Mouse (Mus musculus): ENCODE results near the gene Rhd. TPM values are rescaled to one million over a fixed set of nuclear protein-coding genes. Genes with fewer than 3 reads are reported as not detected.

Rhd gene
- polyA plus RNA-seq, 1 experiment = 0.24 TPM

DNA sequence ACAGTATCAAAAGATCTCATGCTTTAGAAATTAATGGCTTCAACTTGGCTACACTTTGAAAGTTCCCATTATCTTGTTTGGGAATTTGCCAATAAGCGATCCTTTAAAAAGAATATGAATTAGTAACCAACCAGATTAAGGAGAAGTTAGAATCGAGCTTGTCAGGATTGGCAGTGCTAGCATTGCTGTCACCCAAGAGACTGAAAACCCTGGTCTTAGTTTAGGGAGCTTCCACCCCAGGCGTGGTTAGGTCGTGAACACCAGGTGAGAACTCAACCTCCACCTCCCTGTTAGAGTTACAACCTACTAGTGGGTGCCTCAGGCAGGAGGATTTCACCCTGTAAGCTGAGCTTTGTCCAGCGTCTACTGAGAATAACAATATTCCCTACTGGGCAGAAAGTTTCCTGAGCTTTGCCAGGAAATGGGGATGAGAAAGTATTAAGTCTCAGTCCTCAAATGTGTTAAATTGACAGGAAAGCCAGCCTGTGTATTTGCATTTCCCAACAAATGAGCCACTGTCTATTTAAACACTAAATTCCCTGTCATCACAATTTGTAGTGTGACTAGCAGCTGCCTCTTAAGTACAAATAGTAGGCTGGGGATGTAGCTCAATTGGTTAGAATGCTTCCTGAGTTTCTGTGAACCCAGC lies 63.6 kb downstream of the Rhd start:
- no peak for DNase-seq (ENCODE audit: extremely low spot score in 1 of 2, low spot score in 1 of 2)

DNA sequence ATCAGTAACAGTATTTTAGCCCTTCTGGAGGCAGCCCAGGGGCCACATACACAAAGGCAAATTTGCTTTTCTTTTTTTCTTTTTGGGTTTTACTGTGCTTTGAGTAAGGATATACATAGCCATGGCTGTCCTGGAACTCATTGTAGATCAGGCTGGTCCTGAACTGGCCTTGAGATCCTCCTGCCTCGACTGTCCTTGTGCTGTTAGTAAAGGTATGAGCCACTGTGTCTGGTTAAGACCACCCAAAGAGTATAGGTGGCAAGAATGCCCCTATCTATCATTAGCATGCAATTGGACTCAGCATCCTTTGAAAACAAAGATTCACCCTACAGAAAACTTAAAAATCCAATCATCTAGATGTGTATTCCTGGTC lies 64.1 kb downstream of the Rhd start:
- no peak for DNase-seq (ENCODE audit: extremely low spot score in 1 of 2, low spot score in 1 of 2)

DNA sequence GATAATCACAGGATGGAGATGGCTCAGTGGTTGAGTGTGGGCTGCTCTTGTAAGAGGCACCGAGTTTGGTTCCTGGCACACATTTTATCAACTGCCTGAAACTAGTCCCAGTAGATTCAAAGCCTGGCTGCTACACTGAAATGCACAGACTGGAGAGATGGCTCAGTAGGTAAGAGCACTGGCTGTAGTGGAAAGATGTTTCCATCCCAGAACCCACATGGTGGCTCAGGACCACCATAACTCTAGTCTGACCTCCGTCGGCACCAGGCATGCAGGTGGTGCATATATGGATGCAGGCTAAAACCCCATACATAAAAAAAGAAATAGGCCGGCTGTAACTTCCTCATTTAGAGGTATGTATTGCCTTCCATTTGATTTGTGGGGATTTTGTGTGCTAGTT lies 65.2 kb downstream of the Rhd start:
- no peak for DNase-seq (ENCODE audit: extremely low spot score in 1 of 2, low spot score in 1 of 2)

DNA sequence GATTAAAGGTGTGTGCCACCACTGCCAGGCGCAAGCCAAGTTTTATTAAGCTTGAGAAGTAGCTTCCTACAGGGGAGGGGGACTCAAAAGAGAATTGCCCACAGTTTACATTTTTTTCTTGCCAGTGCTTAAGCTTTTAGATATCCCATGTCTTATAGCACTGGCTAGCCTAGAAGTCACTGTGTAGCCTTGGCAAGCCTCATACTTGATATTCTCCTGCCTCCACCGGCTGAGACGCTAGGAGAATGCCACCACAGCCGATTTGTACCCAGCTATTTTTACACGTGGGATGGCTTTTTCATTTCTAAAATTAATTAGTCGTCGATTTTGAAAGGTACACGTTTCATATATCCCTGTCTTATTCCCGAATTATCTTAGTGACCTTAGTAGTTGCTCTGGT lies 65.9 kb downstream of the Rhd start:
- DNase-seq (ENCODE audit: extremely low spot score in 1 of 2, low spot score in 1 of 2) = no peak

DNA sequence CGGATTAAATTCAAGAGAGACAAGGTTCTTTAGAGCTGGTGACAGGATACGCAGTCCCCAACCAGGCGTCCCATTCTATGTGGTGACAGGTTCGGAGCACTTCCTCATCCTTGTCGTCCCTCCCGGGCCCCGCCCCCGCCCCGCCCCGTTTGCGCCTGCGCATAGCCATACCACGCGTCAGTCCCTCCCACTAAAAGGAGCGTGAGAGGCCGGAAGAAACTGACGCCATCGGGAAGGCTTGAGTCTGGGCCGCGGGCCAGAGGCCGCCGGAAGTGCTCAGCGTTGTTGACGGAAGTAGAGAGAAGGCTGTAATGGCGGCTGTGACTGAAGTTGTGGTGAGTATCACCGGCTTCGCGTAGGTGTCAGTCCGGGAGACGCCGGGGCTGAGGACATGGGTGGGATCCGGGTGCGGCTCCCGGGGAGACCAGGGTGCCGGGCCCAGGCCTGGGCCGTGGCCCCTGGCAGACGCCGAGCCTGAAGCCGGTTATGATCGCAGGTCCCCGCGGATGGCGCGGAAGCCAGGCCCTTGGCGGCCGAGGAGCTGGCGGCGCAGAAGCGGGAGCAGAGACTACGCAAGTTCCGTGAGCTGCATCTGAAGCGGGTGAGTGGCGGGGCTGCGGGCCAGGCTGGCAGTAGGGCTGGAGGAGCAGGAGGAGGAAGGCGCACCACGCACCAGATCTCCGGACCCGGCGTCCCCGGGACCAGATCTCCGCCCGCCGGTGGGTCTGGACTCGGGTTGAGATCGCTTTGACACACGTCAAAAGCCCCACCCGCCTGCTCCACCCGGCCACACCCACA lies 66.5 kb downstream of the Rhd start, which contains the start of gene Syf2:
Syf2 (plus strand) TSS at position 215 of the 798 bp plus-strand sequence.
- DNase-seq (ENCODE audit: extremely low spot score in 1 of 2, low spot score in 1 of 2) = peak; percentile 92 to 97

DNA sequence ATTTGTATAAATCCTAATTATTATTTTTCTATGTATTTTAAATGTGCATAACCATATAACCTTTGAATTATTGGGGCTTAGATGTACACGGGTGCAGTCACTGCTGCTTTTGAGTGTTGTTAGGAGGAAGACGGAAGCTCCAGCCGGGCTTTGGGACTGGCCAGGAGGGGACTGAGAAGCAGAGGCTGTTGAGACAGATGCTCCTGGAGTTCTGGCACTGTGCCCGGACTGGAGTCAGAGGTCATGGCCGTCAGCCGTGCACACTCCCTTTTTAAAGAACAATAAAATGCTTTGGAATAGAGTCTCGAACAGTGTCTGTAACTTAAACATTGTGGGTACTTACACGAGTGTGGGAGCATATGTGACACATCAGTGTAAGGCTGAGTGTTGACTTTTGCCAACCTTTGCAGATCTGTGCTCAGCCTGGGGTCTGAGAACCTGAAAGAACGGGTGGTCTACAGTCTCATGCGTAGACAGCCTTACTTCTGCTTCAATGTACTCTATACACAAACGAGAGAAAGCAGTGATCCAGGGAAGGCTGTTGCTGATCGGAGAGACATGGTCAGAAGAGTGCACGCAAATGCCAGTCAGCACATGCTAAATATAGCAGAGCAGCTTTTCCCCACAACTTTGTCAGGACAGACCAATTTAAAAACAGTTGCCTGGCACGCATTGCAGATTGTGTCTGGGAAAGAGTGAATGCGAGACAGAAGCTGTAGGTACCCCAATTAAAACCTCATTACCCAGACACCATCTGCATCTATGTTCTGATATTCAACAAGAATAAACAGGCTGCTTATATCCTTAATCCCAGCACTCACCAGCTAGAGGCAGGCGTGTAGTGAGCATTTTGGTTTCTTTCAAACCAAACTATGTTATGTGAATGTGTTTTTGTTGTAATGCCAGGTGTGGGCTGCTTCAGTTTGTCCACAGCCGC lies 73.2 kb downstream of the Rhd start:
- DNase-seq (ENCODE audit: extremely low spot score in 1 of 2, low spot score in 1 of 2) = no peak

DNA sequence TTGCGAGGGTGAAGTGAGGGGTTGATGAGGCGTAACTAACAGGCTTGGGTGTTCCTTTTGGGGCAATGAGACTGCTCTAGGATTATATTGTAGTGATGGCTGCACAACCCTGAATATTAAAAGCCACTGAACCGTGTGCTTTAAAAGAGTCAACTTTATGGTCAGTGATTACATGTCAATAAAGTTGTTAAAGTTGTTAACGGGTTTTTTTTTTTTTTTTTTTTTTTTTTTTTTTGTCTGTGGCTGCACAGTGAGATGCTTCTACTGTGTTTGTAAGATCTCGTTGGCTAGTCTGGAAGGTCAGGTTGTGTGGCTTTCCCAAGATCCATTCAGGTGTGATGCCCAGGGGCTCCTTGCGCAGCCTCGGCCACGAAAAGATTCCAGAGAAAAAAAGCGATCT lies 75.6 kb downstream of the Rhd start:
- no peak for DNase-seq (ENCODE audit: extremely low spot score in 1 of 2, low spot score in 1 of 2)

DNA sequence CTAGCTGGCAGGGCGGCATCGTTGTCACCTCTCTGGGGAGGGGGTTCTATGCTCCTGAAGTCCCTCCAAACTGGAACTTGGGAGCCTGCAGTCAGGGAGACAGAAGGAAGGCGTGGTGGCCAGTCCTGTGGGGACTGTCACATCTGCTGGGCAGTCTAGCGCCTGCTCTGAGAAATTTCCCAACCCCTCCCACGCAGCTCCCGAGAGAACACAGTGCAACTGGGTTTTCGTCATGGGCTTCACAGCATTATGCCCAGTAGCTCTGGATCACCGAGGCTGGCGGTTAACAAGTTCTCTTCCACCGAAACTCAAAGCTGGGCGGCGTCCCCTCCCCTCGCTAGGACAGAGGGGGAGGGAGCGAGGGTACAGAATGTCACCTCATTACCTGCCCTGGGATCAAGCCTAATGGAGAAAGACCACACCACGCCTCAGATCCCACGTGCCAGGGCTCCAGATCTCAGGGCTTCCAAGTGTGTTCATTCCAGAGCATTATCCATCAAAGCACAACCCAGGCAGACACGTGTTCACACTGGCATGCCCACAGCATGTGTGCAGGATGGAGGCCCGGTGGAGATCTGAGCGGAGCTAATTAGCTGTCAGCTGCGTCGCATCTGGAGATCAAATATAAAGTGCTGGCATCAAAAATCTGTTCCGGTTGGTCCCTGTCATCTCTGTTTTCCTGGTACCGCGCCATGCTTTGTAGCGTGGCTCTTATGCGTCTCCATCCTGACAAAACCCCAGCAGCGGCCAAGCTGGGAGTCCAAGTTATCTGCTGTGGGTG lies 79.6 kb downstream of the Rhd start:
- DNase-seq (ENCODE audit: extremely low spot score in 1 of 2, low spot score in 1 of 2) = peak in 1 of 2 experiments; percentile 68

Other genes with a start within 250 kb of the Rhd start
- gene Man1c1, start 160.2 kb upstream of the Rhd start, polyA plus RNA-seq (2012; rRNA removed) = 17.2 and 20.6 TPM in 2 replicates
- gene Ldlrap1, start 96.5 kb upstream of the Rhd start, polyA plus RNA-seq (2012; rRNA removed) = 2.8 and 2.9 TPM in 2 replicates
- 46.6 and 52.5 TPM in 2 replicates for gene Maco1, start 11.2 kb upstream of the Rhd start, polyA plus RNA-seq (2012; rRNA removed)
- gene Tmem50a, start 50.5 kb downstream of the Rhd start, polyA plus RNA-seq (2012; rRNA removed) = 151 TPM in 2 replicates
- gene Rsrp1, start 59.1 kb downstream of the Rhd start, polyA plus RNA-seq (2012; rRNA removed) = 742 and 753 TPM in 2 replicates
- 80.3 and 94.7 TPM in 2 replicates for gene Syf2, start 66.4 kb downstream of the Rhd start, polyA plus RNA-seq (2012; rRNA removed)

Measured in frontal cortex, adult 2 months (tissue).